Mouse (Mus musculus) kidney, adult 18-20 months (tissue): Measurements from ENCODE around the gene Kpnb1.

Experiments
- DNase-seq: peaks from one replicate; pipeline ENCODE4 v3.0.0; 2021

Kpnb1 gene

DNA sequence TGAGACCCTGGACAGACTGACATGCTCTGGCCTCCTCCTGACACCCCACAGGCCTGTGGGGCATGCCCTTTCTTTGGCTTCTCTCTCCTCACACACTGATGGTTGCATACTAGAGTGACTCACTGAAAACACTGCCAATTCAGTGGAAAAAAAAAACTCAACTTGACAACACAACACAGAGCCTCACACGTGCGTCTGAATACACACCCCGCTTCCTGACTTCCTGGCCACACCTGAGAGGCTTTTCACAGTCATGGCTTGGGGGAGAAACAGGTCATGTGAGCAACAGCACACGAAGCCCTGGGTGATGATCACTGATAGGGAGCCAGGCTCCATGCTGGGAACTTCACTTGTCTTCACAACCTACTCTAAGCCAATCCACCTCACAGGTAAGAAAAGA, 46.9 kb downstream of the Kpnb1 start:
- no peak for DNase-seq

- no peak for DNase-seq
Measured at GRCm38 (mm10) chr11:97139256-97139655, 48.4 kb downstream of the Kpnb1 start.

DNA sequence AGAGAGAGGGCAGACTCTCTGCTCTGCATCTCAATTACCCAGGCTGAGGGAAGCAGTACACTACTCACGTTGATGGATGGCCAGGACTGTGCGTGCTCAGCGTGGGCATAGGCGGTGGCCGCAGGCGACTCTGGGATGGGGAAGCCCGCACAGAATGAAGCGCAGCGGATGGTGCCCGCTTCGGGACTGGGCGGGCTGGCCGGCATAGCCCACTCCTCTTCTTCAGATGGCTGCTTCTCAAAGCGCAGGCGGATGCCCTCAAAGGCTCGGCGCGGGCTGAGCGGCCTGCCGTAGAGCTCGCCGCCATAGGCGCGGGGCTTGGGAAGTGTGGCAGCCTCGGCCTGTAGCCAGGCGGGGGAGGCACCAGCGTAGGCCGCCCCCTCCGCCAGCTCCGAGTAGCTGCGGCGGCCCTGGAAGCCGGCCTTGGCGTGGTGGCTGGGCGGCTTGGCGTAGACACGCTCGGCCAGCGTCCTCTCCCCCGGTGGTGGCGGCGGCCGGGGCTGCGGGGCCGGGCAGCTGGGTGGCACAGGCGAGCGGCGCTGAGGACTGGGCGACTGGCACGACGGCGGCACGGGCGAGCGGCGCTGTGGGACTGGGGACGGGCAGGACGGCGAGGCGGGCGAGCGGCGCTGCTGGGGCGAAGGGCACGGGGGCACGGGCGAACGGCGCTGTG, 49.0 kb downstream of the Kpnb1 start:
- DNase-seq: peak; percentile 48

DNA sequence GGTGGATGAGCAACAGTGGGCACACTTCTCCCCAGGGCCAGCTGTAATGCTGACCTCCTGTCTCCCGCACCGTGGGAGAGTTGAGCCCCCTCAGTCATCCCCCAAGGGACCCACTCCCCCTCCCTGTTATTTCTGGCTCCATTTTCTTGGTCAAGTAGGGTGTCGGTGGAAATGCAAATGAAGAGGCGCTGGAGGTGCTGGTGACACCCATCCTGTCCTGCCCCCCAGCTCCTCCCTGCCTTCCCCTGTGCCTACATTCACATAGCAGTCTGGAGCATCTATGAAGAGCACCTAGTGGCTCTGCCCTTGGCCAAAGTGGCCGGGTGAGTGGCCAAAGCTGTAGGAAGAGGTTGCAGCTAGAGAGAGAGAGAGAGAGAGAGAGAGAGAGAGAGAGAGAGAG, 54.4 kb downstream of the Kpnb1 start:
- no peak for DNase-seq

- DNase-seq: no peak
Measured at GRCm38 (mm10) chr11:97132185-97132584, 55.5 kb downstream of the Kpnb1 start.

- no peak for DNase-seq
Measured at GRCm38 (mm10) chr11:97131683-97132082, 56.0 kb downstream of the Kpnb1 start.

DNA sequence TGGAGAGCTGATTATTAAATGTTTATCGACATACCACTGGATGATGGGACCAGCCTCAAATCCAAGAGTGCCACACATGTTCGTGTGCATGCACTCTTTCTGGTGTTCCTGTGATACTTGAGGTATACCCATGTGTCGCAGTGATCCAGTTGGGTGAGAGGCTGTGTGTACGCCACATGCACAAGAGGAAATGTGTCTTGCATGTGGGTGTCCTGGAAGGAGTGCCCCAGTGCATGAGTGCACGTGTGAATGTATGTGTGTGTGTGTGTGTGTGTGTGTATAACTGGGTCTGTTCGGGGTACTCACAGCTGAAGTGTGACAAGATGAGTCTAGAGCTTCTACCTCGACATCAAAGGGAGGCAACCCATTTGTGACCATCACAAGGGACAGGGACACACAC, 57.4 kb downstream of the Kpnb1 start:
- DNase-seq: no peak

DNA sequence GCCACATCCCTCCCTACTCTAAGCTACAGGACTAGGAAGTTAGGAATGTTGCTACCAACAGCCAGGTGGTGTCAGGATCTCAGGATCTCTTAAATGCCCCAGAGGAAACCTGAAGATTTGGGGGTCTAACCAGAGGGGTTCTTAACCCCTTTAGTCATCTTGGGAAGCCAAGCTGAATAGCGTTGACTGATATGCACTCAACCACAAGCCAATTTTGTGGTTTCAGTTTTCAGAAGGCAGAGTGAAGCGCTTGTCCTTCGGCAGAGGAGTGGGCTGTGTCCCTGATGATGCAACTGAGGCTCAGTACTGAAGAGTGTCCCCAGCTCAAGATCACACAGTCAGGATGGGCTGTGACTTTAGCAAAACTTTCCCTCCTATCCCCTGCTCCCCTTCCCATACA, 58.7 kb downstream of the Kpnb1 start:
- no peak for DNase-seq

GRCm38 (mm10) chr11:97127470-97128223, 60.0 kb downstream of the Kpnb1 start:
- DNase-seq: no peak

DNA sequence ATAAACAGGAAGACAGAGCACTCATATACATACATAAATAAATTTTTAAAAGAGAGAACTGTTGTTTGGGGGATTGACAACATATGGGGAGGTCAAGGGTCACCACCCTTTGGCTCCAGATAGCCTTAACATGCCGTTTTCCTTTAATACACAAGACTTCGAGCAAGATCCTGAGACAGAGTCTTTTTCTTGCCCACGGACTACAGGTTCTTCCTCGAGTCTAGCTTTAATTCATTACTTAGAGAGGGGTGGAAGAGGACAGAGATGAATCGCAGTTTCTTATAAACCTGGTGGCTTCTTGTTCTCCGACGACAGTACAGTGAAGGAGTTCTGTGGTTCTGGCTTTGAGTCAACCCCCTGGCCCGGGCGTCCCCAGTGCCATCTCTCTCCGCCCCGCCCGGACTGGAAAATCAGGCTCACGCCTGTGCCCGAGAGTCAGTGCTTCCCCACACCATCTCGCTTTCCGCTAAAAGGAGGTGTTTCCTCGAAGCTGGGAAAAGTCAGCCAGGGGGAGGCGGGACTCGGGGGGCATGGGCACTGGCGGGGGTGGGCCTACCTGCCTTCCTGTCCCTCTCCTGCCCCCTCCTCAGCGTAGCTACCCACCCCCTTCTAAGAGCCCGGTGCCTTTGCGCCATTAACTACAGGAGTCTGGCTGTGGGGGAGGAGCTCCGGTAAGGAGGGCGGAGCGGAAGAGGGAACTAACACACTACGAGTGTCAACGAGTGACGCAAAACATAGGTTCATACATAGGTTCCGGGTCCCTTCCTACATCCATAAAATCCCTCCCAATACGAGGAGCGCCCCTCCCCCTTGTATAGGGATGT, 60.8 kb downstream of the Kpnb1 start:
- DNase-seq: peak; percentile 69

DNA sequence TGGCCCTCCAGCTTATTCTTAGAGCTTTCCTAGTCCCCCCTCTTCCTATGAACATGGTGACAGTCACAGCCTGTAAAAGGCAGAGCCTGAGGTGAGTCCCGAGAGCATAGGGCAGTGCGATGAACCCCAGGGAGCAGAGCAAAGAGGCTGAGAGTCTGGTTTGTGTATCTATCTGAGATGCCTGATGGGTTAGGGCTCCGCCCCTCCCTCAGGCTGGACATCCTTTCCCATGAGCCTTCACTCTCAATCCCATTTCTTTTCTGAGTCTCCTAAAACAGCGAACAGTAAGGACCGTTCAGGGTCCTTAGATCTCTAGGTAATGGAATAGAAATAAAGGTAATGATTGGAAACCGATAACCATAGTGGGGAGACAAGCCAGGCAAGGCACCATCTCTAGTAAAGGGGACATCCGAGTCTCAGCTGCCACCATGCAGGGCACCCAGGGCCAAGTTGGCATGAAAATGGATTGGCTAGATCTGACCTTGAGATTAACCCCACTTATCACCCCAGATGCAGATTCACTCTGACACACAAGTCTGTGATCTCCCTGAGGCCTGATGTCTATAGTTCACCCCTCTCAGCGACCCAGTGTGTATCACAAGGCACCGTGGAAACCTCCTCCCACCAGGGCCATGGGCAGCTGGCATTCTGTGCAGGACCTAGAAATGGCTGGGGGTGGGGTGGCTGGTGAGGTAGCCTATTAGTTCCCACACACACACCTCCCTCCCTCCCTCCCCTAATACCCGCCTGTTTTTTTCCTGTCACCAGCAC, 63.2 kb downstream of the Kpnb1 start:
- DNase-seq: no peak

DNA sequence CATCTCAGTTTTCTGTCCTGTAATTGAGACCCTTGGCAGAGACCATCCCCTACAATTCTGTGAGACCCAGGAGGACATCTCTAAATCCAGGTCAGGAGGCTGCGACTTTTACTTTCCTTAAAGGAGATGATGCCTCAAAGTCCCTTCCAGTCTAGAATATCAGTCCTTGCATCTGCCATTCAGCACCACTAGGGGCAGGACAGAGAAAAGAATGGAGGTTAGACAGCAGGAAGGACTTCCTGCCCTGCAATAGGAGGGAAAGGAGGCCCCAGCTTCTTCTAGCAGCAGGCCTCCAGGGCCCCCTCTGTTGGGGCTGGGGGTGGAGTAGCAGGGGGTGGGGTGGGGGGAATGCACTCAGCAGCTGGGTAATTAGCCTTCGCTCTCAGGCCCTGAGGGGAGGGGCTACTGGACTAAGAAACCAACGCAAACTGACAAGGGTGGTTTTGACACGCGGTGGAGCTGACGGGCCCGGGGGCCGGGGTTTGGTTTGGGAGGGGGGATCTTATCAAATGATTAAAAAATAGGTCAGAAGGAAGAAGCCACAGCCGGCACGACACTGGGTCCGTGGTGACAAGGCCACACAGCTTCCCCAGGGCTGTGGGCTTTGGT, 64.3 kb downstream of the Kpnb1 start:
- no peak for DNase-seq

DNA sequence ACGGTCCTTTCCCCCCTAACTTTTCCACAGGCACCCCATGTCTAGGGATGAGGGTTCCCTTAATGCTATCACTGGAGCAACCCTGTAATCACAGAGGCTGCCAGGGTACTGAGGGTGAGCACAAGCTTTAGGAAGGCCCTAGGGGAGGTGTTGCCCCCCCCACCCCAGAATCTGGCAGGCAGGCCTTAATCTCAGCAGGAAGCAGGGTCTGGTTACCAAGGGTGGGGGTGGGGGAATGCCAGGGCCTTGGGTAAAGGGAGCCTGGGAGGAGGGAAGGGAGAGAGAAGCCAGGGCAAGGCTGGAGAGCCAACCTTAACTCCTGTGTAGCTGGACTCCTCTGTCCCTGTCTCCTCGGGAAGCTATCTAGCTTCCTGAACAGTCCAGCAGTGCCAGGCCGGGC, 67.0 kb downstream of the Kpnb1 start:
- DNase-seq: no peak

DNA sequence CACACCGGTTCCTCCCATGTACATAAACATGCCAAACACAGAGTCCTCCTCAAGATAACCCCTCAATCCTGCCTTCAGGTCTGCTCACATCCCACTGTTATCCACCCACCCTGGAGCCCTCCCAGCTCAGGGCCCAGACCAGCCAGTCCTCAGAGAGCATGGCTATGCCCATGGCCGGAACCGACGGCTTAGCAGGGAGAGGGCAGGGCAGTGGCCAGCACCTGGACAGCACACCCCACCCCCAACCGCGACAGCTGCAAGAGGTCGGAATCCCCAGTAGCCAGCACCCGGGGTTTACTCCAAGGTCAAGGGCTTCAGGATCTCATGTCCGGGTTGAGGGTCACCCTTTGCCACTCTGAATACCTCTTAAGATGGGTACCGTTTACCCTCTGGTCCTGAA, 67.5 kb downstream of the Kpnb1 start:
- DNase-seq: no peak

DNA sequence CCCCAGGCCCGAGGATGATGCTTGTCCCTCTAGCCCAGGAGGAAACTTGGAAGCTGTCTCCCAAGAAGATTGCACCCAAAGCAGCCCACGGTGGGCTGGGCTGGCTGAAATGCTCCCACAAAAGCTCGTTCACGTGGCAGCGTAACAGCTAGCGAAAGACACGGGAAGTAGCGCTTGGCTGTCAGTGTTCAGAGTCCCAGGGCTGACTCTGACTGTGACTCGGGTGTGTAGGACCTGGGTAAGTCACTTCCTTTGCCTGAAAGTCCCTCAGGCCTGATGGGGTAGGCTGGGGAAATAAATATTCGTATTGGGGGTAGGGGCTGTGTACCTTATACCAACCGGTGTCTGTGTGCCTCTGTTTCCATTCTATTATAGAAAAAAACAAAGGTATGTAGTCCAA, 71.9 kb downstream of the Kpnb1 start:
- no peak for DNase-seq

GRCm38 (mm10) chr11:97114671-97115601, 72.7 kb downstream of the Kpnb1 start, which contains the start of gene Tbx21:
TSS of gene Tbx21 (minus strand) at chr11:97115331.
- DNase-seq: no peak

DNA sequence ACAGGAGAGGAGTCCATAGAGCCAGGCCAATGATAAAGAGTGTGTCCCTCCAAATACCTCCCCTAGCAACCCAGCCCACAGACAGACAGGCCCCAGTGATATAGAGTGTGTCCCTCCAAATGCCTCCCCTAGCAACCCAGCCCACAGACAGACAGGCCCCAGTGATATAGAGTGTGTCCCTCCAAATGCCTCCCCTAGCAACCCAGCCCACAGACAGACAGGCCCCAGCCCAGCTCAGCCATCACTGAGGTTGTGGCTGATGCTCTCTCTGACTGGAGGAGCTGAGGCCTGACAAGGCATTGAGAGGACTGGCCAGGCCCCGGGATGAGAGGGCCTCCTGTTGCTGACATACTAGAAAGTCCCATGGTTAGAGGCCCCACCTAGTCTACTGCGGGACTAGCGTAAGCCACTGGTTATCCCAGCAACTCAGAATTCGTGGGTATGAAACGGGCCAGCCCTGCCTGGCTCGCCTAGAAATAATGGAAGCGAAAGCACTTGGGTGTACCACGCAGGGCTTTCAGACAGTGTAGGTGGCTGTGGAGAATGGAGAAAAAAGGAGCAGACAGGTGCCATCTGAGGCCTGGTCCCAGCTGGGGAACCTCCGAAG, 75.1 kb downstream of the Kpnb1 start:
- DNase-seq: no peak
